Mouse (Mus musculus) myocyte (in vitro differentiated cells): ENCODE measurements at regions not wholly inside any gene's neighbourhood (a gene's known extent, or its start where the extent isn't known, plus 50 kb on each side); places are given as distances from the start of the nearest gene placed in this dataset.

Experiments
- H3K27me3 ChIP-seq: one replicate; pipeline ENCODE4 v1.6.1; 2011; ENCODE audit not compliant: control insufficient read depth, insufficient read depth, insufficient read length
- H3K36me3 ChIP-seq: one replicate; pipeline ENCODE4 v1.6.1; 2011; ENCODE audit not compliant: control insufficient read depth, insufficient read depth
- H3K4me2 ChIP-seq: one replicate; pipeline ENCODE4 v1.6.1; 2011; ENCODE audit warnings: low read depth, control low read depth
- H3K4me3 ChIP-seq: one replicate; pipeline ENCODE4 v1.5.1; 2011; ENCODE audit warnings: mild to moderate bottlenecking, control low read depth, moderate library complexity
- H3K79me2 ChIP-seq: one replicate; pipeline ENCODE4 v1.6.1; 2011; ENCODE audit not compliant: control insufficient read depth, insufficient read depth
- H3ac ChIP-seq: one replicate; pipeline ENCODE4 v1.6.1; 2011; ENCODE audit not compliant: control insufficient read depth, insufficient read length
- CEBPB ChIP-seq: IDR thresholded peaks from 2 replicates; pipeline ENCODE4 v1.6.1; 2011; ENCODE audit warnings: mild to moderate bottlenecking, moderate library complexity; ENCODE audit not compliant: poor library complexity, insufficient read depth, severe bottlenecking
- E2F4 ChIP-seq: IDR thresholded peaks from one replicate; pipeline ENCODE4 v1.6.1; 2011; ENCODE audit warnings: mild to moderate bottlenecking, control low read depth, moderate library complexity; ENCODE audit not compliant: insufficient read depth
- MAX ChIP-seq: IDR thresholded peaks from one replicate; pipeline ENCODE4 v1.6.1; 2011; ENCODE audit warnings: low read depth, mild to moderate bottlenecking, control low read depth
- MYOD1 ChIP-seq, 3 experiments: IDR thresholded peaks; one replicate each; pipeline ENCODE4 v1.6.1; 2011; ENCODE audit warnings: control low read depth in 2 of 3, low read depth in 2 of 3, mild to moderate bottlenecking in 2 of 3, moderate library complexity in 1 of 3; ENCODE audit not compliant: insufficient read length in 2 of 3, control insufficient read depth in 1 of 3
- MYOG ChIP-seq, 3 experiments: IDR thresholded peaks; one replicate each; pipeline ENCODE4 v1.6.1; 2011; ENCODE audit warnings: control low read depth in 2 of 3, low read depth in 2 of 3, mild to moderate bottlenecking in 2 of 3; ENCODE audit not compliant: insufficient read length in 2 of 3, control insufficient read depth in 1 of 3, insufficient read depth in 1 of 3
- POLR2A ChIP-seq: IDR thresholded peaks from one replicate; pipeline ENCODE4 v1.6.1; 2011; ENCODE audit warnings: low read depth, mild to moderate bottlenecking, control low read depth, moderate library complexity; ENCODE audit not compliant: insufficient read length
- POLR2AphosphoS2 ChIP-seq: IDR thresholded peaks from one replicate; pipeline ENCODE4 v1.6.1; 2011; ENCODE audit warnings: low read depth, control low read depth; ENCODE audit not compliant: insufficient read length
- REST ChIP-seq: IDR thresholded peaks from one replicate; pipeline ENCODE4 v1.6.1; 2011; ENCODE audit warnings: mild to moderate bottlenecking, control low read depth, moderate library complexity; ENCODE audit not compliant: insufficient read depth, insufficient read length
- SRF ChIP-seq: IDR thresholded peaks from one replicate; pipeline ENCODE4 v1.6.1; 2011; ENCODE audit warnings: low read depth; ENCODE audit not compliant: control insufficient read depth, insufficient read length
- TCF12 ChIP-seq: IDR thresholded peaks from one replicate; pipeline ENCODE4 v1.6.1; 2011; ENCODE audit warnings: mild to moderate bottlenecking, control low read depth; ENCODE audit not compliant: poor library complexity, insufficient read depth, severe bottlenecking
- TCF3 ChIP-seq: IDR thresholded peaks from one replicate; pipeline ENCODE4 v1.6.1; 2011; ENCODE audit warnings: low read depth, control low read depth; ENCODE audit not compliant: insufficient read length
- USF1 ChIP-seq: IDR thresholded peaks from one replicate; pipeline ENCODE4 v1.6.1; 2011; ENCODE audit warnings: low read depth, mild to moderate bottlenecking, control low read depth, moderate library complexity

DNA sequence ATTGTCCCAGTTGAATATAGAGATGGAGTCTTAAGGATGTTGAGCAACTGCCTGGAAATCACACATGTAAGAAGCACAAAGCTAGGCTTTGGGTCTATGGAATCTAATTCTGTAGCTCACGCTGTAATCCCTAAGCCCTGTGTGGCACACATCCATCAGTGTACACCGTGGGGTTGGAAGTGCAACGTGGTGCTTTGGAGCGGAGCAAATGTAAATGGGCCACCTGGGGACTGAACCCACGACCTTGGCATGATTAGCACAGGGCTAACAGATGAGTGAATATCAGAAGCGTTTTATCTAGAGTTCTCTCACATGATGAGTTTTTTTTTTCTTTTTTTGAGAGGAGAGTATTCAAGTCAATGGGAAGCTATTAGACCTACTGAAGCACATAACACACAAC lies 437.6 kb downstream of the Tmem182 start:
- no peak overlapping the region for H3K4me3 ChIP-seq
- TF ChIP-seq TCF3 (no peak), POLR2AphosphoS2 (no peak), E2F4 (no peak), MAX (no peak), TCF12 (no peak), SRF (no peak), REST (no peak)
- no peak overlapping the region for H3ac ChIP-seq
- no peaks in the 10 kb centered on the region for H3K36me3 ChIP-seq
- no peak overlapping the region for H3K4me2 ChIP-seq
- H3K79me2 ChIP-seq, result no peaks in the 10 kb centered on the region
- H3K27me3 ChIP-seq, result no peaks in the 10 kb centered on the region

DNA sequence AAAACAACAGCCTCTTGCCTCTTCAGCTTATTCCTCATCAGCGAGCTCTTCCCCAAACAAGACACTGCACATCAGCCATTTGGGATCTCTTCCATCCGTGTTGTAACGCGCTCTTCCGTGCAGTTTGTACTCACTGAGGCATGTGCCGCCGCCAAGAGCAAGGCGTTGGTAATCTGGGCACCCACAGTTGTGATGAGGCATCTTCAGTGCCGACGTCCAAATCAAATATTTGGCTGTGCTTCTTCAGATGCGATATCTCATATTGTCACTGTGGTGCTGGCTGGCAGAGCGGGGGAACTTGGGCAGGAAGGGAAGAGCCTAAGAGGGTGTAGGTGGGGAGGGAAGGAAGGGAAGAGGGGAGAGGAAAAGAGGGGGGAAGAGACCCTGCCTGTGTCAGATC lies 439.2 kb downstream of the Tmem182 start:
- Histone ChIP-seq H3K4me3 (no peak overlapping the region), H3K4me2 (no peak overlapping the region), H3ac (no peak overlapping the region), H3K79me2 (no peaks in the 10 kb centered on the region), H3K27me3 (no peaks in the 10 kb centered on the region), H3K36me3 (no peaks in the 10 kb centered on the region)
- TF ChIP-seq USF1 (no peak), TCF12 (no peak), TCF3 (no peak), POLR2A (no peak), POLR2AphosphoS2 (no peak), MAX (no peak), REST (no peak), SRF (no peak), CEBPB (no peak)

DNA sequence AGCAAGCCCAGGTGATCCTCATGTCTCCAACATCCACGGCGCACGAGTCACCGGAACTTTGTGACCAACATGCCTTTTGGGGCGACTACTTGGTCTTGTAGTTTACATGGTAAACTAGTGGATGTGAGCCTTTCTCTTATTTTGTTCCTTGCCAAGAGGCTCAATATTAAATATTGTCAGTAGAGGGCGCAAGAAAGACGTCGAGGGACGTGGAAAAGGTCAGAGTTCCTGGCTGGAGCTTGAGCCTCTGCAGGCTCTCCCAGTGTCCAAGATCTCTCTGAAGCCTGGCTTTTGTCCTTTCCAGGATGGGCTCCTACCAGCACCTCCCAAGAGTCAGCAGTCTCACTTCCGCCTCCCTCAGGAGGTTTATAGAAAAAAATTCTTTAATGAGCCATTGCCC lies 458.8 kb downstream of the Tmem182 start:
- Histone ChIP-seq H3K4me2 (no peak overlapping the region), H3ac (no peak overlapping the region), H3K36me3 (no peaks in the 10 kb centered on the region), H3K4me3 (no peak overlapping the region), H3K27me3 (no peaks in the 10 kb centered on the region), H3K79me2 (no peaks in the 10 kb centered on the region)
- TF ChIP-seq E2F4 (no peak), USF1 (no peak), TCF3 (no peak), POLR2AphosphoS2 (no peak), REST (no peak), MAX (no peak), MYOG (IDR thresholded peaks at IDR 0.05; ENCODE audit: control insufficient read depth in 1 of 3, insufficient read depth in 1 of 3, insufficient read length in 2 of 3, low read depth in 2 of 3) (no peak), SRF (no peak), MYOD1 (IDR thresholded peaks at IDR 0.05; ENCODE audit: control insufficient read depth in 1 of 3, insufficient read length in 2 of 3, low read depth in 2 of 3) (no peak), POLR2A (no peak), TCF12 (no peak)

DNA sequence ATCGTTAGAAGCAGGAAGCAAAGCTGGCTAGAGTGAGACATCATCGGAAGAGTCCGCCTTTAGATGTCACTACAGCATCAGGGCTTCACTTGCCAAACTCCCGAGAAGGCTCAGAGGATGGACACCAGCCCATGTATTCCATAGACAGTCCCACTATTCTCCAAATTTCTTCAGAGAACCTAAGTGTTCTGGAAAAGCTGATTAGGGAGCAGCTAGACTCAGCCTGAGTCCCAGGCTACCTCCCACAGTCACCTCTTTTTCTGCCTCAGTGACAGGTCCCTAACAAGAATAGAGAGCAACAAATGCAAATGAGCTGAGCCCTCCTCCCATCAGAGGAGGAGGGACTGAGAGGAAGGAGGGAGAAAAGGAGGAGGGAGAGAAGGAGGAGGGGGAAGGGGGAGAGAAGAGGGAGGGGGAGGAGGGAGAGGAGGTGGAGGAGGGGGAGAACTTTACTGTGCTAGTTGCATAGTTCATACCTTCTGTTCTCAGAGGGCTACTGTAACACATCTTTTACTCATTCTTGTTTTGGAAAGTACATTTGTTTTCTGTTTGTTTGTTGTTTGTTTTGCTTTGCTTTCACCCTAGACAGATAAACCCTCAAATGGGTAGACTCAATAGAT lies 465.8 kb downstream of the Tmem182 start:
- no peaks in the 10 kb centered on the region for H3K36me3 ChIP-seq
- peaks cover 13% of the 10 kb centered on the region for H3K27me3 ChIP-seq
- no peak overlapping the region for H3K4me3 ChIP-seq
- H3K79me2 ChIP-seq, result no peaks in the 10 kb centered on the region
- H3ac ChIP-seq, result no peak overlapping the region
- TF ChIP-seq CEBPB (no peak), MYOD1 (IDR thresholded peaks at IDR 0.05; ENCODE audit: control insufficient read depth in 1 of 3, insufficient read length in 2 of 3, low read depth in 2 of 3) (no peak), SRF (no peak), POLR2A (no peak), POLR2AphosphoS2 (no peak), MAX (no peak), E2F4 (no peak), REST (no peak), TCF3 (no peak), TCF12 (no peak), MYOG (IDR thresholded peaks at IDR 0.05; ENCODE audit: control insufficient read depth in 1 of 3, insufficient read depth in 1 of 3, insufficient read length in 2 of 3, low read depth in 2 of 3) (no peak), USF1 (no peak)
- H3K4me2 ChIP-seq, result no peak overlapping the region

DNA sequence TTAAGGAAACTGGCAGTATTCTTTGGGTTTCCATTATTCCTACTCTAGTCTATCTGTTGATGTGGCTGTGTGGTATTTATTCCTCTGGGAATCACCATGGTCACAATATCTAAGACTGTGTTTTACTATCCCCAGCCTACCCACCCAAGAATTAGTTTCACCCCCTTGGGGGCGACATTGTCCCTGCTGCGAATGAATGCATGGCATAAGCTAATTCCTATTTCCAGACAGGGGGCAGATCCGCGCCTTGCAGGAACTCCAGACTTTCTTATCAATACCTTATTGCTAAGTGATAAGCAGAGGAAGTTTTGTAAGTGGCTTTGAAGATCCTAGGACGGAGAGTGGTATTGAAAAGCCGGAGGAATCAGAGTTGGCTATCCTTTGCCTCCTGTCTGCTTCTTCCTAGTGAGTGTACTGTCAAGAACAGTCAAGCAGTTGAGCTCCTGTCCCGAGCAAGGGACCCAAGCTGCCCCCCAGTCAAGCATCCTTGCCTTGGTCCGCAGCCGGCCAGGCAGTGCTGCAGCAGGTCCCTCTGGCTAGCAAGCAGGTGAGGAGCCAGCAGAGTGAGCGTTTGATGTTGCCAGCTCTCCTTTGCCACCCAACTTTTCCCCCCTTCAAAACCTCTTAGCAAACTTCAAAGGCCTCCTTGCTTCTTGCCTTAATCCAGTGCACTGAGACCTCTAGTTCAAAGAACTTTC lies 469.3 kb downstream of the Tmem182 start:
- H3K4me2 ChIP-seq, result no peak overlapping the region
- TF ChIP-seq USF1 (no peak), MAX (no peak), TCF3 (no peak), POLR2AphosphoS2 (no peak), SRF (no peak), REST (no peak), E2F4 (no peak), POLR2A (no peak), MYOG (IDR thresholded peaks at IDR 0.05; ENCODE audit: control insufficient read depth in 1 of 3, insufficient read depth in 1 of 3, insufficient read length in 2 of 3, low read depth in 2 of 3) (no peak), MYOD1 (IDR thresholded peaks at IDR 0.05; ENCODE audit: control insufficient read depth in 1 of 3, insufficient read length in 2 of 3, low read depth in 2 of 3) (no peak), TCF12 (no peak), CEBPB (no peak)
- peaks cover 13% of the 10 kb centered on the region for H3K27me3 ChIP-seq
- H3K36me3 ChIP-seq, result no peaks in the 10 kb centered on the region
- H3K4me3 ChIP-seq, result no peak overlapping the region
- H3K79me2 ChIP-seq, result no peaks in the 10 kb centered on the region
- no peak overlapping the region for H3ac ChIP-seq
